Mouse (Mus musculus): ENCODE measurements around the gene Emc1. TPM values are rescaled to one million over a fixed set of nuclear protein-coding genes. Genes with fewer than 3 reads are reported as not detected.

Emc1 gene
- total RNA-seq, 2 experiments from 2014 or later, result 77.7 to 82.3 TPM

DNA sequence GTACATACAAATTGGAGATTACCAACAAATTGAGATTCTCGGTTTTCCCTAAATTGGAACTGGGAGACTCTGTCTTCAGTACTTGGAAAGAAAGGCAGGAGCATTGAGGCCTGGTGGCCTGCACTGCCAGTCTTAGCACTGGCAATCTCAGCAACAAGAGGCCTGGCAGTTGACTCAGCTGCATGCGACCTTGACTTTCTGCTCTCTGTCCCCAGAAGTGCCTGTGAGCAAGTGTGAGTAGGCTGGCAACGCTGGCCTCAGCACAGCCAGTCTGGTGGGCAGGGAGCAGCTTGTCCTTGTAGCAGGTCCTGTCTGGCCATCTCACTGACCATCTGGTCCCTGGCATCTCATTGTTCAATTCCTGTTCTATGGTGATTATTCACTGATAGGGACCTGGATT lies 59.0 kb downstream of the Emc1 start:
- DNase-seq (ENCODE audit: low spot score in 2 of 2), result no peak
- intact Hi-C loops (cut with DNase I), result loop anchor here (5.0 kb wide), 1 partner anchor 44 kb away; no protein-coding TSS in a partner anchor

DNA sequence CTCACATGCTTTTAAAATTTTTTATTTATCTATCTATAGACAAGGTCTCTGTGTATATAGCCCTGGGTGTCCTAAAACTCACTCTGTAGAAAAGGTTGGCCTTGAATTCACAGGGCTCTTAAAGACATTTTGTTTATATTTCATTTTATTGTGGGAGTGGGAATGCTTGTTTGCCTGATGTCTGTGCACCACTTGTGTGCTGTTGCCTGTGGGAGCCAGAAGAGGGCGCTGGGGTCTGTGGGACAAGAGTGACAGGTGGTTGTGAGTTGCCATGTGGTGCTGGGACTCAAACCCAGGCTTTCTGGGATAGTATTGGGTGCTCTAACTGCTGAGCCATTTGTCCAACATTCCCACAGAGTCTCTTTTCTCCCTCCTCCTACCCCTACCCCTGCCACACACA lies 65.5 kb downstream of the Emc1 start:
- intact Hi-C loops (cut with DNase I), result no loop called here
- no peak for DNase-seq (ENCODE audit: low spot score in 2 of 2)

GRCm38 (mm10) chr4:139421621-139422020 lies 69.2 kb downstream of the Emc1 start:
- intact Hi-C loops (cut with DNase I), result no loop called here
- no peak for DNase-seq (ENCODE audit: low spot score in 2 of 2)

DNA sequence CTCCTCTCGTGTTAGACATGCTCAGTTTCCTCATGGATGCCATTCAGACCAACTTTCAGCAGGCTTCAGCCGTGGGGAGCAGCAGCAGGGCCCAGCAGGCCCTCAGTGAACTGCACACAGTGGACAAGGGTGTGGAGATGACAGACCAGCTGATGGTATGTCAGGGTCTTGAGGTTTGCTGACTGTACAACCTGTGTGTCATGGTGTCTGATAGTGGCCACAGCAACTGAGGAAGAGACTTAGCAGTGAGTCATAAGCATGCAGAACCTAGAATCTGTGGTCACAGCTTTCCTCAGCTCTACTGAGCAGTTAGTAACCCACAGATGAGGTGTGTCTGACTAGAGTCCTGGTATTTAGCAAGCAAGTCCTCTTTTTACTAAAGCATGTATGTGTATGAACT lies 70.0 kb downstream of the Emc1 start:
- DNase-seq (ENCODE audit: low spot score in 2 of 2), result no peak
- intact Hi-C loops (cut with DNase I), result no loop called here

DNA sequence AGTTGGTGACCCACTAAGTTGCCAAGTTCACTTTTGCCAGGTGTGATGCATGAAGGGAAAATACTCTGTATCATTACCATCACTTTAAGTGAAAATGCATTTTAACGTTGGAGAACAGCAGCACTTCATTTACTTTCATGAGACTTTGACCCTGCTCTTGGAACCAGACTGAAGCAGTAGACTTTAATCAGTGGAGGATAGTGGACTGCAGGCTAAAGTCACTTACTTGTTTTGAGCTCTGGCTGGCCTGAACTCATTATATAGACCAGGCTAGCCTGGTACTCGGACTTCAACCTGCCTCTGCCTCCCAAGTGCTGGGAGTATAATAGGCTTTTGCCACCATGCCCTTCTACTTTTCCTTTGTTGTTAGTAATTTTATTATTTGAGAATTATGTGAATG lies 70.9 kb downstream of the Emc1 start:
- DNase-seq (ENCODE audit: low spot score in 2 of 2), result no peak
- intact Hi-C loops (cut with DNase I), result no loop called here

Small RNAs within 50 kb of the gene (microRNA-seq; reads per million reads assigned to microRNA genes)
- gene Gm24245 (0.34 to 0.53 reads per million in 2 experiments), gene Gm25732 (0 to 0.26 reads per million in 2 experiments)

Other genes with a start within 250 kb of the Emc1 start
- gene Minos1, start 221.5 kb upstream of the Emc1 start, total RNA-seq (2021), result 100 to 1,000 TPM; 208 to 210 TPM
- 100 to 1,000 TPM; 394 to 398 TPM for gene Capzb, start 159.7 kb upstream of the Emc1 start, total RNA-seq (2021)
- 10 to 100 TPM; 15.1 to 15.4 TPM for gene Pqlc2, start 41.9 kb upstream of the Emc1 start, total RNA-seq (2021)
- gene Akr7a5, start 41.8 kb upstream of the Emc1 start, total RNA-seq (2021), result 10 to 100 TPM; 26.7 to 28.9 TPM
- gene Mrto4, start within 50 bp of the Emc1 start, total RNA-seq (2021), result 10 to 100 TPM; 38.2 to 48.5 TPM
- 100 to 1,000 TPM; 158 to 164 TPM for gene Ubr4, start within 50 bp of the Emc1 start, total RNA-seq (2021)
- 10 to 100 TPM; 17.2 to 19.6 TPM for gene Iffo2, start 178.0 kb downstream of the Emc1 start, total RNA-seq (2021)

Data from left cerebral cortex, postnatal 14 days (tissue).